Mouse (Mus musculus) E14TG2a.4 (cell line): ENCODE measurements around the gene Sept9.

ENCODE experiments used
- H3K27me3 ChIP-seq: 2 replicates; pipeline ENCODE4 v1.6.1; 2014; ENCODE audit warnings: low read length, control low read depth; ENCODE audit not compliant: insufficient read depth
- H3K36me3 ChIP-seq: 2 replicates; pipeline ENCODE4 v1.6.1; 2014; ENCODE audit warnings: low read length, control low read depth; ENCODE audit not compliant: insufficient read depth
- H3K4me1 ChIP-seq: replicated peaks from 2 replicates; pipeline ENCODE4 v1.6.1; 2014; ENCODE audit warnings: low read depth, low read length, control low read depth
- H3K4me3 ChIP-seq: replicated peaks from 2 replicates; pipeline ENCODE4 v1.5.1; 2014; ENCODE audit warnings: mild to moderate bottlenecking, low read length
- H3K9me3 ChIP-seq: 2 replicates; pipeline ENCODE4 v1.6.1; 2014; ENCODE audit warnings: low read length, control low read depth
- CTCF ChIP-seq: conservative IDR thresholded peaks from 2 replicates; pipeline ENCODE4 v1.5.1; 2014; ENCODE audit warnings: low read length
- NANOG ChIP-seq: IDR thresholded peaks from 2 replicates; pipeline ENCODE4 v1.6.1; 2014; ENCODE audit warnings: borderline replicate concordance, low read length, mixed read lengths
- POU5F1 ChIP-seq: IDR thresholded peaks from 2 replicates; pipeline ENCODE4 v1.6.1; 2014; ENCODE audit warnings: low read length, borderline replicate concordance

The Sept9 gene

DNA sequence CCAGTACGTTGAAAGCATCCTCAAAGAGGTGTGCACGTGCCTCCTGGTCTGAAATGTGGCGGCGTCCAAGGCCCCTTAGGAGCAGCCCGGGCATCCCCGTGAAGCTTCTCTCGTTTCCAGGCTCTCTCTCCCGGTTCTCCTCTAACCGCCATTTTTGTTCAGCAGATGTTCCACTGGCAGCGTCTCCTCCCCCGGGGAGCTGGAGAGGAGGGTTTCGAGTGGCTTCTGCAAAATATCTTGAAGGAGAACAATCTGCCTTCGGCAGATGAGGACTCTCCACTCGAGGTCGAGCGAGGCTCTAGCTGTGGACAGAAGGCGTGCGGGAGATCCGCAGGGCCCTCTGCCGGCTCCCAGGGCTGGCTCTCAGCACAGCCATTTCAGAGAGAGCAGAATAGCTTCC, 173.7 kb downstream of the Sept9 start:
- H3K4me1 ChIP-seq = peaks cover 52% of the 10 kb centered on the region
- H3K36me3 ChIP-seq = no peaks in the 10 kb centered on the region
- peak overlapping the region; percentile 44 for H3K4me3 ChIP-seq
- 0 out of 2 replicates have a peak, but pooled peaks cover 3% of the 10 kb centered on the region for H3K9me3 ChIP-seq
- no peak for TF ChIP-seq NANOG
- no peak for TF ChIP-seq CTCF
- TF ChIP-seq POU5F1 = no peak
- peaks cover 19% of the 10 kb centered on the region for H3K27me3 ChIP-seq

GRCm38 (mm10) chr11:117373870-117374269, 174.4 kb downstream of the Sept9 start:
- peak overlapping the region; percentile 35 for H3K4me3 ChIP-seq
- TF ChIP-seq NANOG (no peak), POU5F1 (no peak), CTCF (no peak)
- H3K36me3 ChIP-seq = no peaks in the 10 kb centered on the region
- peaks cover 24% of the 10 kb centered on the region for H3K27me3 ChIP-seq
- peaks cover 56% of the 10 kb centered on the region for H3K4me1 ChIP-seq
- 0 out of 2 replicates have a peak, but pooled peaks cover 3% of the 10 kb centered on the region for H3K9me3 ChIP-seq

GRCm38 (mm10) chr11:117374288-117374687, 174.8 kb downstream of the Sept9 start:
- TF ChIP-seq CTCF (no peak), POU5F1 (no peak), NANOG (no peak)
- Histone ChIP-seq H3K9me3 (0 out of 2 replicates have a peak, but pooled peaks cover 2% of the 10 kb centered on the region), H3K27me3 (peaks cover 27% of the 10 kb centered on the region), H3K4me3 (peak overlapping the region; percentile 39), H3K36me3 (no peaks in the 10 kb centered on the region), H3K4me1 (peaks cover 60% of the 10 kb centered on the region)

- peaks cover 42% of the 10 kb centered on the region for H3K4me1 ChIP-seq
- no peak for TF ChIP-seq POU5F1
- no peak for TF ChIP-seq NANOG
- TF ChIP-seq CTCF = no peak
Observed at GRCm38 (mm10) chr11:117379774-117380173, 180.3 kb downstream of the Sept9 start.

GRCm38 (mm10) chr11:117384235-117384634, 184.8 kb downstream of the Sept9 start:
- H3K4me1 ChIP-seq = peaks cover 53% of the 10 kb centered on the region
- no peak for TF ChIP-seq POU5F1
- no peak for TF ChIP-seq NANOG
- TF ChIP-seq CTCF = no peak
- no peaks in the 10 kb centered on the region for H3K36me3 ChIP-seq
- peaks cover 20% of the 10 kb centered on the region for H3K27me3 ChIP-seq
- H3K4me3 ChIP-seq = 0 out of 2 replicates have a peak overlapping the region, but pooled peaks have one; percentile 17
- H3K9me3 ChIP-seq = no peaks in the 10 kb centered on the region

More at GRCm38 (mm10) chr11:117379774-117380173, 180.3 kb downstream of the Sept9 start:
- H3K9me3 ChIP-seq = no peaks in the 10 kb centered on the region
- H3K27me3 ChIP-seq = peaks cover 24% of the 10 kb centered on the region
- H3K4me3 ChIP-seq = no peak overlapping the region
- H3K36me3 ChIP-seq = no peaks in the 10 kb centered on the region

GRCm38 (mm10) chr11:117384897-117385296, 185.4 kb downstream of the Sept9 start:
- Histone ChIP-seq H3K4me3 (0 out of 2 replicates have a peak overlapping the region, but pooled peaks have one; percentile 17), H3K27me3 (peaks cover 20% of the 10 kb centered on the region), H3K36me3 (no peaks in the 10 kb centered on the region), H3K9me3 (no peaks in the 10 kb centered on the region), H3K4me1 (peaks cover 56% of the 10 kb centered on the region)
- TF ChIP-seq POU5F1 (no peak), CTCF (peak; percentile 92)

- no peaks in the 10 kb centered on the region for H3K9me3 ChIP-seq
- no peak overlapping the region for H3K4me3 ChIP-seq
- TF ChIP-seq POU5F1 (no peak), NANOG (no peak), CTCF (no peak)
- H3K36me3 ChIP-seq = no peaks in the 10 kb centered on the region
- peaks cover 20% of the 10 kb centered on the region for H3K27me3 ChIP-seq
- peaks cover 56% of the 10 kb centered on the region for H3K4me1 ChIP-seq
Observed at GRCm38 (mm10) chr11:117385331-117386103, 186.1 kb downstream of the Sept9 start.

- H3K36me3 ChIP-seq = no peaks in the 10 kb centered on the region
- peaks cover 70% of the 10 kb centered on the region for H3K4me1 ChIP-seq
- no peaks in the 10 kb centered on the region for H3K9me3 ChIP-seq
- no peak for TF ChIP-seq NANOG
- TF ChIP-seq POU5F1 = no peak
- no peak for TF ChIP-seq CTCF
- peaks cover 20% of the 10 kb centered on the region for H3K27me3 ChIP-seq
- no peak overlapping the region; the same call in 1 of the 2 replicates for H3K4me3 ChIP-seq
Observed at GRCm38 (mm10) chr11:117387241-117387640, 187.8 kb downstream of the Sept9 start.
